Mouse (Mus musculus) spleen, adult 2 months (tissue): ENCODE data around the gene Eloa.

ENCODE experiments used
- CTCF ChIP-seq: fragments of 200-500 bp; IDR thresholded peaks from 2 replicates; pipeline ENCODE4 v1.5.1; 2011; ENCODE audit warnings: mild to moderate bottlenecking, inconsistent platforms; ENCODE audit not compliant: insufficient read depth, insufficient read length, insufficient replicate concordance; ENCODE audit errors: extremely low read depth
- POLR2A ChIP-seq: fragments of 200-500 bp; IDR thresholded peaks from 2 replicates; pipeline ENCODE4 v1.6.1; 2011; ENCODE audit warnings: low read depth, low read length, inconsistent platforms

GRCm38 (mm10) chr4:136069313-136069712, 47.8 kb upstream of the Eloa start:
- TF ChIP-seq CTCF (no peak), POLR2A (no peak)
